Mouse (Mus musculus) embryonic facial prominence, embryonic 14.5 days (tissue): ENCODE measurements at regions not wholly inside any gene's neighbourhood (a gene's known extent, or its start where the extent isn't known, plus 50 kb on each side); places are given as distances from the start of the nearest gene placed in this dataset.

Experiments used
- ATAC-seq: fragments of 200-750 bp; cut with Nextera tagmentation; 2 replicates; pipeline ENCODE4 v1.8.0; 2017; ENCODE audit warnings: low read depth, moderate number of reproducible peaks, moderate TSS enrichment
- DNase-seq: peaks from one replicate; pipeline ENCODE4 v3.0.0-alpha.2; 2015; ENCODE audit warnings: low spot score
- H3K27ac ChIP-seq: fragments of 300-500 bp; sonication (generic); replicated peaks from 2 replicates; pipeline ENCODE4 v1.5.1; 2014; ENCODE audit warnings: low read depth, mild to moderate bottlenecking, low read length, moderate library complexity
- H3K27me3 ChIP-seq: fragments of 300-500 bp; sonication (generic); replicated peaks from 2 replicates; pipeline ENCODE4 v1.6.1; 2014; ENCODE audit warnings: low read length; ENCODE audit not compliant: control insufficient read depth, insufficient read depth
- H3K36me3 ChIP-seq: fragments of 300-500 bp; sonication (generic); 2 replicates; pipeline ENCODE4 v1.6.1; 2014; ENCODE audit warnings: low read length, mixed read lengths; ENCODE audit not compliant: control insufficient read depth, insufficient read depth
- H3K4me1 ChIP-seq: fragments of 300-500 bp; sonication (generic); 2 replicates; pipeline ENCODE4 v1.6.1; 2014; ENCODE audit warnings: antibody characterized with exemption, low read length; ENCODE audit not compliant: control insufficient read depth, insufficient read depth
- H3K4me2 ChIP-seq: fragments of 300-500 bp; sonication (generic); 2 replicates; pipeline ENCODE4 v1.6.1; 2014; ENCODE audit warnings: low read depth, mild to moderate bottlenecking, low read length, moderate library complexity, mixed read lengths
- H3K4me3 ChIP-seq: fragments of 300-500 bp; sonication (generic); 2 replicates; pipeline ENCODE4 v1.5.1; 2014; ENCODE audit warnings: low read depth, mild to moderate bottlenecking, low read length
- H3K9ac ChIP-seq: fragments of 300-500 bp; sonication (generic); 2 replicates; pipeline ENCODE4 v1.6.1; 2014; ENCODE audit warnings: low read depth, mild to moderate bottlenecking, low read length, moderate library complexity, mixed read lengths
- H3K9me3 ChIP-seq: fragments of 300-500 bp; sonication (generic); 2 replicates; pipeline ENCODE4 v1.6.1; 2016; ENCODE audit warnings: low read length; ENCODE audit not compliant: control insufficient read depth
- WGBS: fragments of 180-500 bp; shearing (Covaris S2); extraction: QIAGEN DNeasy Blood & Tissue Kit; methylation state at CpG from one replicate; pipeline ENCODE4 v1.1.7; 2014; 5-methylcytosine and 5-hydroxymethylcytosine counted together

GRCm38 (mm10) chr5:45284680-45285079 lies 165.4 kb downstream of the Qdpr start:
- DNase-seq (peak; percentile 12), ATAC-seq (no peak)
- H3K9me3 ChIP-seq, result no peaks in the 10 kb centered on the region
- no peak overlapping the region for H3K4me3 ChIP-seq
- H3K4me2 ChIP-seq, result no peak overlapping the region
- H3K27me3 ChIP-seq, result no peaks in the 10 kb centered on the region
- peaks cover 7% of the 10 kb centered on the region; the same call in 1 of the 2 replicates for H3K4me1 ChIP-seq
- no peak overlapping the region for H3K27ac ChIP-seq
- H3K9ac ChIP-seq, result no peak overlapping the region
- no peaks in the 10 kb centered on the region for H3K36me3 ChIP-seq

- WGBS, result 77% methylated on average over 2 of the region's 2 CpGs
- Histone ChIP-seq H3K27me3 (no peaks in the 10 kb centered on the region), H3K4me2 (no peak overlapping the region), H3K27ac (no peak overlapping the region; the same call in 1 of the 2 replicates), H3K4me3 (no peak overlapping the region), H3K9me3 (no peaks in the 10 kb centered on the region), H3K9ac (no peak overlapping the region), H3K36me3 (no peaks in the 10 kb centered on the region), H3K4me1 (peaks cover 7% of the 10 kb centered on the region; the same call in 1 of the 2 replicates)
- DNase-seq (no peak), ATAC-seq (no peak)
These were observed 166.1 kb downstream of the Qdpr start for GRCm38 (mm10) chr5:45283908-45284415.

GRCm38 (mm10) chr5:45282207-45282930 lies 167.7 kb downstream of the Qdpr start:
- no peak overlapping the region for H3K4me2 ChIP-seq
- H3K27me3 ChIP-seq, result no peaks in the 10 kb centered on the region
- 41% methylated on average over 9 of the region's 9 CpGs for WGBS

GRCm38 (mm10) chr5:45278571-45278970 lies 171.5 kb downstream of the Qdpr start:
- peak; percentile 86 for ATAC-seq
- H3K9me3 ChIP-seq, result no peaks in the 10 kb centered on the region
- peaks cover 9% of the 10 kb centered on the region; the same call in 1 of the 2 replicates for H3K4me1 ChIP-seq
- no peaks in the 10 kb centered on the region for H3K36me3 ChIP-seq
- WGBS, result 2% methylated on average over 9 of the region's 9 CpGs
- no peaks in the 10 kb centered on the region for H3K27me3 ChIP-seq
- H3K9ac ChIP-seq, result no peak overlapping the region
- peak overlapping the region; percentile 30 for H3K27ac ChIP-seq
- peak overlapping the region; percentile 30 for H3K4me3 ChIP-seq
- peak; percentile 93 for DNase-seq
- H3K4me2 ChIP-seq, result peak overlapping the region; percentile 54

More at GRCm38 (mm10) chr5:45282207-45282930, 167.7 kb downstream of the Qdpr start:
- Histone ChIP-seq H3K4me1 (peaks cover 13% of the 10 kb centered on the region; the same call in 1 of the 2 replicates), H3K9ac (no peak overlapping the region), H3K9me3 (no peaks in the 10 kb centered on the region), H3K27ac (no peak overlapping the region), H3K36me3 (no peaks in the 10 kb centered on the region), H3K4me3 (no peak overlapping the region)
- DNase-seq (peak; percentile 9), ATAC-seq (no peak)

GRCm38 (mm10) chr5:45278005-45278432 lies 172.0 kb downstream of the Qdpr start:
- Histone ChIP-seq H3K9me3 (no peaks in the 10 kb centered on the region), H3K4me2 (peak overlapping the region; percentile 54), H3K4me1 (peaks cover 9% of the 10 kb centered on the region; the same call in 1 of the 2 replicates), H3K27me3 (no peaks in the 10 kb centered on the region), H3K36me3 (no peaks in the 10 kb centered on the region), H3K4me3 (peak overlapping the region; percentile 30), H3K27ac (peak overlapping the region; percentile 30), H3K9ac (peak overlapping the region; percentile 32)
- WGBS, result under 1% methylated on average over 10 of the region's 10 CpGs
- ATAC-seq, result peak; percentile 88
- DNase-seq, result peak; percentile 79

GRCm38 (mm10) chr5:45270679-45271078 lies 179.4 kb downstream of the Qdpr start:
- DNase-seq (no peak), ATAC-seq (no peak)
- no peak overlapping the region for H3K4me2 ChIP-seq
- no peaks in the 10 kb centered on the region for H3K4me1 ChIP-seq
- 77% methylated on average over 3 of the region's 3 CpGs for WGBS
- H3K9me3 ChIP-seq, result no peaks in the 10 kb centered on the region
- no peak overlapping the region for H3K4me3 ChIP-seq
- no peak overlapping the region for H3K27ac ChIP-seq
- H3K27me3 ChIP-seq, result no peaks in the 10 kb centered on the region
- no peak overlapping the region for H3K9ac ChIP-seq
- H3K36me3 ChIP-seq, result no peaks in the 10 kb centered on the region

GRCm38 (mm10) chr5:45269391-45269790 lies 180.6 kb downstream of the Qdpr start:
- DNase-seq (no peak), ATAC-seq (no peak)
- no peaks in the 10 kb centered on the region for H3K4me1 ChIP-seq
- no peaks in the 10 kb centered on the region for H3K27me3 ChIP-seq
- no peak overlapping the region for H3K4me3 ChIP-seq
- H3K36me3 ChIP-seq, result no peaks in the 10 kb centered on the region
- H3K9me3 ChIP-seq, result no peaks in the 10 kb centered on the region
- 78% methylated on average over 5 of the region's 5 CpGs for WGBS
- H3K27ac ChIP-seq, result no peak overlapping the region
- no peak overlapping the region for H3K9ac ChIP-seq
- H3K4me2 ChIP-seq, result no peak overlapping the region

- Histone ChIP-seq H3K36me3 (no peaks in the 10 kb centered on the region), H3K4me2 (no peak overlapping the region), H3K4me1 (no peaks in the 10 kb centered on the region), H3K4me3 (no peak overlapping the region), H3K27me3 (no peaks in the 10 kb centered on the region), H3K9me3 (no peaks in the 10 kb centered on the region), H3K9ac (no peak overlapping the region), H3K27ac (no peak overlapping the region)
- ATAC-seq (no peak), DNase-seq (peak; percentile 10)
- WGBS, result 47% methylated on average over 5 of the region's 5 CpGs
These were observed 183.1 kb downstream of the Qdpr start for GRCm38 (mm10) chr5:45266914-45267313.

- Histone ChIP-seq H3K36me3 (no peaks in the 10 kb centered on the region), H3K27ac (no peak overlapping the region), H3K27me3 (no peaks in the 10 kb centered on the region), H3K4me3 (no peak overlapping the region), H3K9ac (no peak overlapping the region), H3K4me2 (no peak overlapping the region), H3K4me1 (no peaks in the 10 kb centered on the region), H3K9me3 (no peaks in the 10 kb centered on the region)
- ATAC-seq, result no peak
- no peak for DNase-seq
- 98% methylated on average over 1 of the region's 1 CpGs for WGBS
These were observed 191.6 kb downstream of the Qdpr start for GRCm38 (mm10) chr5:45258486-45258885.
